Mouse (Mus musculus) embryo, embryonic 11.5 days (tissue): Measurements from ENCODE around the gene Tmem41a.
"Not testable (repeated sequence)": the region's sequence is repeated elsewhere in the genome, so short reads cannot be mapped to it uniquely, and the experiment has no call there.

ENCODE experiments used
- DNase-seq: peaks from one replicate; pipeline ENCODE4 v3.0.0-alpha.2; 2012; ENCODE audit warnings: low read depth, low spot score

The Tmem41a gene

GRCm38 (mm10) chr16:21946761-21947715 lies at the start of gene Tmem41a:
TSS of gene Tmem41a (minus strand) at chr16:21947552.
- DNase-seq, result peak; percentile 76

- no peak for DNase-seq
These were observed 49.0 kb upstream of the Tmem41a start for GRCm38 (mm10) chr16:21996402-21996801.

- no peak for DNase-seq
These were observed 48.0 kb upstream of the Tmem41a start, which contains the start of gene Liph for GRCm38 (mm10) chr16:21995304-21995703. TSS of gene Liph (minus strand) at chr16:21995663.

GRCm38 (mm10) chr16:21991774-21992173 lies 44.4 kb upstream of the Tmem41a start:
- DNase-seq, result no peak

- not testable (repeated sequence) for DNase-seq
These were observed 43.5 kb upstream of the Tmem41a start for GRCm38 (mm10) chr16:21990893-21991292.

GRCm38 (mm10) chr16:21987956-21988355 lies 40.6 kb upstream of the Tmem41a start:
- no peak for DNase-seq

GRCm38 (mm10) chr16:21986191-21986590 lies 38.8 kb upstream of the Tmem41a start:
- no peak for DNase-seq

GRCm38 (mm10) chr16:21984091-21984490 lies 36.7 kb upstream of the Tmem41a start:
- no peak for DNase-seq

- no peak for DNase-seq
These were observed 36.2 kb upstream of the Tmem41a start for GRCm38 (mm10) chr16:21983581-21983980.

- no peak for DNase-seq
These were observed 35.8 kb upstream of the Tmem41a start for GRCm38 (mm10) chr16:21983146-21983545.

- no peak for DNase-seq
These were observed 30.0 kb upstream of the Tmem41a start for GRCm38 (mm10) chr16:21977347-21977746.

- DNase-seq, result no peak
These were observed 28.9 kb upstream of the Tmem41a start for GRCm38 (mm10) chr16:21976203-21976602.

GRCm38 (mm10) chr16:21971446-21971845 lies 24.1 kb upstream of the Tmem41a start:
- no peak for DNase-seq

GRCm38 (mm10) chr16:21970536-21970935 lies 23.2 kb upstream of the Tmem41a start:
- no peak for DNase-seq

GRCm38 (mm10) chr16:21969874-21970273 lies 22.5 kb upstream of the Tmem41a start:
- DNase-seq, result no peak

GRCm38 (mm10) chr16:21965576-21965975 lies 18.2 kb upstream of the Tmem41a start:
- DNase-seq, result no peak

GRCm38 (mm10) chr16:21955591-21955990 lies 8.2 kb upstream of the Tmem41a start:
- DNase-seq, result no peak

- DNase-seq, result no peak
These were observed 18.9 kb downstream of the Tmem41a start for GRCm38 (mm10) chr16:21928471-21928870.

- DNase-seq, result no peak
These were observed 30.7 kb downstream of the Tmem41a start for GRCm38 (mm10) chr16:21916681-21917080.

- no peak for DNase-seq
These were observed 34.0 kb downstream of the Tmem41a start for GRCm38 (mm10) chr16:21913347-21913746.

GRCm38 (mm10) chr16:21908906-21909305 lies 38.4 kb downstream of the Tmem41a start:
- DNase-seq, result not testable (repeated sequence)

GRCm38 (mm10) chr16:21906902-21907301 lies 40.5 kb downstream of the Tmem41a start:
- no peak for DNase-seq

- DNase-seq, result no peak
These were observed 41.4 kb downstream of the Tmem41a start for GRCm38 (mm10) chr16:21905996-21906395.
